14 mouse cellular contexts compared by ENCODE assay signal in the genomic region with DNA sequence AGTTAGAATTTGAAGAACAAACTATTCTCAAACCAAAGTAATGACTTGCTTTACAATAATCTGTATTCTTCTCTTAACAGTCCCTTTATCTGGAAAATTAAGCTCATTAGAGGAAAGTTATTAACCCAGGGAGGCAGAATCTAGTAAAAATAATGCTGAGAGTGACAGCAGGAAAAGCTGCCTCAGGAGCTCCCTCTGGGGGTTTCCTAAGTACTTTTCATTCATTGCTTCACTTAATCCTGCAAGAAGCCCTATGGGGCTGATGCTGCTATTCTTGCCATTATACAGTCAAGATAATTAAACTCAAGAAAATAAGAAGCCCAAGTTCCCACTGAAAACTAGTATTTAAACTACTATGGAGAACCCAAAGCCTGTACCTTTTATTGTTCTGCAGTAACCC.
A peak's percentile ranks its signal among the peaks of the same experiment; 100 is the strongest.
DNase-seq lines count a peak whose midpoint lies in the region; ATAC-seq and TF ChIP-seq lines count a peak whose summit lies in the region.
"Had no signal": no experiment of that assay in that cellular context is flagged by ENCODE, and none has a peak within 500 bp of the region (broad histone marks: within the 10 kb centered on the region; RNA-seq: fewer than 3 reads in every experiment).

No protein-coding gene starts in this region.

- peak; percentile 17; the same call in 1 of the 2 replicates for TF ChIP-seq CTCF in liver, postnatal 0 days (IDR thresholded peaks at IDR 0.05; ENCODE audit: low read depth)

- H3K4me1 ChIP-seq in embryonic facial prominence, embryonic 14.5 days (ENCODE audit: control insufficient read depth, insufficient read depth, low read length), result no peaks in the 10 kb centered on the region
- no peaks in the 10 kb centered on the region for H3K4me1 ChIP-seq in embryonic facial prominence, embryonic 10.5 days
- no peaks in the 10 kb centered on the region for H3K4me1 ChIP-seq in liver, postnatal 0 days (ENCODE audit: insufficient read depth)
- H3K4me1 ChIP-seq: embryonic facial prominence, embryonic 12.5 days; heart, embryonic 12.5 days; lung, embryonic 15.5 days had no signal

- no peak for ATAC-seq in embryonic facial prominence, embryonic 14.5 days (ENCODE audit: low read depth)
- no peak for ATAC-seq in liver, postnatal 0 days
- ATAC-seq in megakaryocyte progenitor cell, adult 5-6 weeks (replicated peaks; ENCODE audit: poor library complexity), result 0 out of 2 replicates have a peak, but pooled peaks have one; percentile 39
- no peak for ATAC-seq in inflammation-experienced regulatory T-cells, adult 6 months

- no peaks in the 10 kb centered on the region for H3K36me3 ChIP-seq in embryonic facial prominence, embryonic 14.5 days (ENCODE audit: control insufficient read depth, insufficient read depth, low read length)
- H3K36me3 ChIP-seq in embryonic facial prominence, embryonic 10.5 days (replicated peaks), result no peaks in the 10 kb centered on the region
- H3K36me3 ChIP-seq in liver, postnatal 0 days (replicated peaks; ENCODE audit: insufficient read depth, low read length), result no peaks in the 10 kb centered on the region
- H3K36me3 ChIP-seq: embryonic facial prominence, embryonic 12.5 days; heart, embryonic 12.5 days; lung, embryonic 15.5 days had no signal

- no peak for TF ChIP-seq EP300 in liver, postnatal 0 days (IDR thresholded peaks at IDR 0.05; ENCODE audit: low read depth)

- no peak overlapping the region for H3K4me2 ChIP-seq in embryonic facial prominence, embryonic 14.5 days (ENCODE audit: low read depth, low read length)
- H3K4me2 ChIP-seq in liver, postnatal 0 days (ENCODE audit: low read depth, low read length), result no peak overlapping the region
- H3K4me2 ChIP-seq: embryonic facial prominence, embryonic 12.5 days; heart, embryonic 12.5 days; lung, embryonic 15.5 days had no signal

- DNase-seq in embryonic facial prominence, embryonic 14.5 days (ENCODE audit: low spot score), result peak; percentile 4
- DNase-seq in embryonic facial prominence, embryonic 10.5 days (ENCODE audit: low spot score), result no peak
- DNase-seq in liver, postnatal 0 days, result no peak
- DNase-seq in liver, result no peak
- DNase-seq in ES-CJ7 (ENCODE audit: low read depth, low spot score), result peak; percentile 5
- DNase-seq in right cerebral cortex, postnatal 14 days, result no peak
- DNase-seq: cerebellum, adult 18-20 months; kidney, adult 18-20 months; layer of hippocampus, adult 9-11 months had no signal

- no peak overlapping the region for H3K9ac ChIP-seq in embryonic facial prominence, embryonic 14.5 days (ENCODE audit: low read depth, low read length)
- no peak overlapping the region for H3K9ac ChIP-seq in liver, postnatal 0 days (replicated peaks)
- H3K9ac ChIP-seq: embryonic facial prominence, embryonic 12.5 days; heart, embryonic 12.5 days; lung, embryonic 15.5 days had no signal

- no peaks in the 10 kb centered on the region for H3K27me3 ChIP-seq in embryonic facial prominence, embryonic 14.5 days (replicated peaks; ENCODE audit: control insufficient read depth, insufficient read depth, low read length)
- H3K27me3 ChIP-seq in embryonic facial prominence, embryonic 10.5 days (replicated peaks; ENCODE audit: low read depth, poor library complexity, severe bottlenecking), result no peaks in the 10 kb centered on the region
- H3K27me3 ChIP-seq in liver, postnatal 0 days (ENCODE audit: insufficient read depth, low read length), result no peaks in the 10 kb centered on the region
- H3K27me3 ChIP-seq: embryonic facial prominence, embryonic 12.5 days; heart, embryonic 12.5 days; lung, embryonic 15.5 days had no signal

- H3K9me3 ChIP-seq in embryonic facial prominence, embryonic 14.5 days (ENCODE audit: control insufficient read depth, low read length), result no peaks in the 10 kb centered on the region
- H3K9me3 ChIP-seq in embryonic facial prominence, embryonic 10.5 days, result no peaks in the 10 kb centered on the region
- H3K9me3 ChIP-seq in liver, postnatal 0 days (ENCODE audit: low read length), result no peaks in the 10 kb centered on the region
- H3K9me3 ChIP-seq: embryonic facial prominence, embryonic 12.5 days; heart, embryonic 12.5 days; lung, embryonic 15.5 days had no signal

- no peak overlapping the region for H3K27ac ChIP-seq in embryonic facial prominence, embryonic 14.5 days (replicated peaks; ENCODE audit: low read depth, low read length)
- no peak overlapping the region for H3K27ac ChIP-seq in embryonic facial prominence, embryonic 10.5 days (replicated peaks)
- no peak overlapping the region for H3K27ac ChIP-seq in liver, postnatal 0 days (ENCODE audit: low read depth)
- H3K27ac ChIP-seq: embryonic facial prominence, embryonic 12.5 days; lung, embryonic 15.5 days had no signal

- H3K4me3 ChIP-seq in embryonic facial prominence, embryonic 14.5 days (ENCODE audit: low read depth, low read length), result no peak overlapping the region
- no peak overlapping the region for H3K4me3 ChIP-seq in embryonic facial prominence, embryonic 10.5 days
- no peak overlapping the region for H3K4me3 ChIP-seq in liver, postnatal 0 days (ENCODE audit: low read depth, low read length)
- H3K4me3 ChIP-seq: embryonic facial prominence, embryonic 12.5 days; heart, embryonic 12.5 days; lung, embryonic 15.5 days had no signal

Comparison
In these comparisons a context has a peak if more than half of its experiments do, and no peak if none do; other contexts are left out.
1. DNase-seq: peak in embryonic facial prominence, embryonic 14.5 days (single experiment) and ES-CJ7 (single experiment); none in embryonic facial prominence, embryonic 10.5 days (single experiment), liver, postnatal 0 days (single experiment), liver (single experiment) and right cerebral cortex, postnatal 14 days (single experiment).